In genomic region chr9:30902641-30903040, GRCm38 (mm10) we compare ENCODE assay signal across 29 mouse cellular contexts. TPM values are rescaled to one million over a fixed set of nuclear protein-coding genes. Genes with fewer than 3 reads are reported as not detected.
"Had no signal": no experiment of that assay in that cellular context is flagged by ENCODE, and none has a peak within 500 bp of the region (broad histone marks: within the 10 kb centered on the region; RNA-seq: fewer than 3 reads in every experiment).

No protein-coding gene starts in this region.

- H3K4me1 ChIP-seq: embryonic facial prominence, embryonic 10.5 days; embryonic facial prominence, embryonic 12.5 days; forebrain, embryonic 12.5 days; forebrain, embryonic 13.5 days; forebrain, embryonic 15.5 days had no signal

- H3K9ac ChIP-seq: embryonic facial prominence, embryonic 12.5 days; embryonic facial prominence, embryonic 13.5 days; embryonic facial prominence, embryonic 15.5 days; forebrain, embryonic 12.5 days; forebrain, embryonic 13.5 days; forebrain, embryonic 15.5 days; forebrain, postnatal 0 days had no signal

- H3K27me3 ChIP-seq: embryonic facial prominence, embryonic 12.5 days; embryonic facial prominence, embryonic 13.5 days; embryonic facial prominence, embryonic 15.5 days; forebrain, embryonic 12.5 days; forebrain, embryonic 13.5 days; forebrain, embryonic 15.5 days had no signal

- H3K36me3 ChIP-seq: forebrain, embryonic 12.5 days; forebrain, embryonic 15.5 days had no signal

- H3K4me2 ChIP-seq: embryonic facial prominence, embryonic 12.5 days; embryonic facial prominence, embryonic 13.5 days; embryonic facial prominence, embryonic 15.5 days; forebrain, embryonic 12.5 days; forebrain, embryonic 13.5 days; forebrain, embryonic 15.5 days had no signal

- H3K27ac ChIP-seq: embryonic facial prominence, embryonic 10.5 days; embryonic facial prominence, embryonic 12.5 days; embryonic facial prominence, embryonic 13.5 days; embryonic facial prominence, embryonic 15.5 days; forebrain, embryonic 10.5 days; forebrain, embryonic 12.5 days; forebrain, embryonic 13.5 days; forebrain, embryonic 15.5 days; gastrocnemius, adult 2 months had no signal

- ATAC-seq: forebrain, embryonic 13.5 days; forebrain, embryonic 14.5 days; forebrain, embryonic 15.5 days; forebrain, embryonic 16.5 days; forebrain, postnatal 0 days had no signal

- H3K4me3 ChIP-seq: embryonic facial prominence, embryonic 10.5 days; embryonic facial prominence, embryonic 12.5 days; embryonic facial prominence, embryonic 13.5 days; embryonic facial prominence, embryonic 15.5 days; erythroblast, embryonic 14.5 days; forebrain, embryonic 10.5 days; forebrain, embryonic 12.5 days; forebrain, embryonic 13.5 days; forebrain, embryonic 15.5 days; gastrocnemius, adult 2 months had no signal

- DNase-seq: cerebellum, adult 2 months; cerebellum, adult 8-10 months; cerebellum, adult 9-10 months; cerebellum, adult 9-11 months; cerebellum, postnatal 10 days; cerebellum, postnatal 14 days; cerebellum, postnatal 25 days; cerebellum, postnatal 36 days; embryo, embryonic 11 days; forebrain, postnatal 0 days; gastrocnemius, adult 2 months; gastrocnemius, postnatal 10 days; gastrocnemius, postnatal 14 days; gastrocnemius, postnatal 25 days; gastrocnemius, postnatal 36 days; heart, adult 18-20 months had no signal

- H3K9me3 ChIP-seq: embryonic facial prominence, embryonic 10.5 days; embryonic facial prominence, embryonic 12.5 days; embryonic facial prominence, embryonic 13.5 days; embryonic facial prominence, embryonic 15.5 days; forebrain, embryonic 10.5 days; forebrain, embryonic 12.5 days; forebrain, embryonic 13.5 days; forebrain, embryonic 15.5 days had no signal

RNA-seq across cellular contexts. Expression of gene Adamts15, which starts 19.6 kb away (rescaled TPM):
- total RNA-seq: common myeloid progenitor, adult 5-6 weeks; granulocyte monocyte progenitor cell, adult 5-6 weeks had no signal
- polyA plus RNA-seq: erythroblast, embryonic 14.5 days had no signal

RNA-seq across cellular contexts. Expression of gene Adamts8, which starts 39.7 kb away (rescaled TPM):
- total RNA-seq: common myeloid progenitor, adult 5-6 weeks; granulocyte monocyte progenitor cell, adult 5-6 weeks had no signal
- polyA plus RNA-seq: erythroblast, embryonic 14.5 days had no signal
